Mouse (Mus musculus) C2C12 (cell line): ENCODE data around the gene Tbc1d17.

ENCODE experiments used
- CTCF ChIP-seq: IDR thresholded peaks from one replicate; pipeline ENCODE4 v1.5.1; 2011; ENCODE audit not compliant: control insufficient read depth, insufficient read depth, insufficient read length
- USF1 ChIP-seq: IDR thresholded peaks from one replicate; pipeline ENCODE4 v1.6.1; 2011; ENCODE audit warnings: low read depth, mild to moderate bottlenecking, control low read depth, moderate library complexity

GRCm38 (mm10) chr7:44894175-44894574 is 45.3 kb upstream of the Tbc1d17 start:
- no peak for TF ChIP-seq CTCF
- TF ChIP-seq USF1 = no peak
